Mouse (Mus musculus) embryonic facial prominence, embryonic 11.5 days (tissue): ENCODE results near the gene Svs6. TPM values are rescaled to one million over a fixed set of nuclear protein-coding genes. Genes with fewer than 3 reads are reported as not detected.
A peak's percentile ranks its signal among the peaks of the same experiment; 100 is the strongest.
"Not testable (repeated sequence)": the region's sequence is repeated elsewhere in the genome, so short reads cannot be mapped to it uniquely, and the experiment has no call there.

Experiments
- ATAC-seq: fragments of 200-750 bp; cut with Nextera tagmentation; replicated peaks from 2 replicates; pipeline ENCODE4 v1.8.0; 2017; ENCODE audit warnings: low read depth; ENCODE audit not compliant: insufficient number of reproducible peaks, low FRiP score, low TSS enrichment
- DNase-seq: peaks from one replicate; pipeline ENCODE4 v3.0.0-alpha.2; 2015; ENCODE audit warnings: low spot score
- H3K27ac ChIP-seq: fragments of 300-500 bp; sonication (generic); replicated peaks from 2 replicates; pipeline ENCODE4 v1.5.1; 2014; ENCODE audit warnings: mild to moderate bottlenecking, low read depth, low read length, control low read depth
- H3K27me3 ChIP-seq: fragments of 300-500 bp; sonication (generic); 2 replicates; pipeline ENCODE4 v1.6.1; 2014; ENCODE audit warnings: mild to moderate bottlenecking, low read length, moderate library complexity, mixed read lengths; ENCODE audit not compliant: control insufficient read depth, insufficient read depth
- H3K36me3 ChIP-seq: fragments of 300-500 bp; sonication (generic); replicated peaks from 2 replicates; pipeline ENCODE4 v1.6.1; 2014; ENCODE audit warnings: low read depth, mild to moderate bottlenecking, low read length, moderate library complexity, mixed read lengths; ENCODE audit not compliant: control insufficient read depth, insufficient read depth
- H3K4me1 ChIP-seq: fragments of 300-500 bp; sonication (generic); 2 replicates; pipeline ENCODE4 v1.6.1; 2014; ENCODE audit warnings: low read length, mixed read lengths; ENCODE audit not compliant: control insufficient read depth, insufficient read depth
- H3K4me2 ChIP-seq: fragments of 300-500 bp; sonication (generic); 2 replicates; pipeline ENCODE4 v1.6.1; 2014; ENCODE audit warnings: low read depth, mild to moderate bottlenecking, control low read depth, low read length, moderate library complexity
- H3K4me3 ChIP-seq: fragments of 300-500 bp; sonication (generic); 2 replicates; pipeline ENCODE4 v1.5.1; 2014; ENCODE audit warnings: low read depth, low read length, control low read depth
- H3K9ac ChIP-seq: fragments of 300-500 bp; sonication (generic); replicated peaks from 2 replicates; pipeline ENCODE4 v1.6.1; 2014; ENCODE audit warnings: mild to moderate bottlenecking, control low read depth, low read length
- H3K9me3 ChIP-seq: fragments of 300-500 bp; sonication (generic); replicated peaks from 2 replicates; pipeline ENCODE4 v1.6.1; 2016; ENCODE audit warnings: mild to moderate bottlenecking, low read length, inconsistent platforms, mixed read lengths; ENCODE audit not compliant: control insufficient read depth
- WGBS: fragments of 180-500 bp; shearing (Covaris S2); extraction: QIAGEN DNeasy Blood & Tissue Kit; methylation state at CpG from one replicate; pipeline ENCODE4 v1.1.7; 2014; 5-methylcytosine and 5-hydroxymethylcytosine counted together
- polyA plus RNA-seq: library from polyadenylated mRNA; unstranded; fragments of >200 nt; fragmentation: Nextera tagmentation; extraction: Ambion mirVana; gene quantifications from 2 replicates; pipeline ENCODE4 v1.2.1, GENCODE M21; 2014

The Svs6 gene
- polyA plus RNA-seq, 1 experiment from 2014 or later = not detected

DNA sequence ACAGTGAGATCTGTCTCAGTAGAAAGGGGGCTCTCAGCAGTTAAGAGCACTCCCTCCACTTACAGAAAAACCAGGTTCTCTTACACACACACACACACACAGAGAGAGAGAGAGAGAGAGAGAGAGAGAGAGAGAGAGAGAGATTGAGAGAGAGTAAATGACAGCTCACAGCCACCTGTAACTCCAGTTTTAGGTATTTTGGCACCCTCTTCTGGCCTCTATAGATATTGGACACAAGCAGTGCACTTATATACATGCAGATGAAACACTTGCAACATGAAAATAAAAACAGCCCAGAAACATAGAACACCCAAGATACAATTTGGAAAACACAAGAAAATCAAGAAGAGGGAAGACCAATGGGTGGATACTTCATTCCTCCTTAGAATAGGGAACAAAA, 31.1 kb downstream of the Svs6 start:
- ATAC-seq, H3K4me3 ChIP-seq, H3K9ac ChIP-seq, H3K9me3 ChIP-seq, H3K4me2 ChIP-seq, H3K27ac ChIP-seq, H3K27me3 ChIP-seq, H3K36me3 ChIP-seq, H3K4me1 ChIP-seq: not testable (repeated sequence)
- peak; percentile 12 for DNase-seq

DNA sequence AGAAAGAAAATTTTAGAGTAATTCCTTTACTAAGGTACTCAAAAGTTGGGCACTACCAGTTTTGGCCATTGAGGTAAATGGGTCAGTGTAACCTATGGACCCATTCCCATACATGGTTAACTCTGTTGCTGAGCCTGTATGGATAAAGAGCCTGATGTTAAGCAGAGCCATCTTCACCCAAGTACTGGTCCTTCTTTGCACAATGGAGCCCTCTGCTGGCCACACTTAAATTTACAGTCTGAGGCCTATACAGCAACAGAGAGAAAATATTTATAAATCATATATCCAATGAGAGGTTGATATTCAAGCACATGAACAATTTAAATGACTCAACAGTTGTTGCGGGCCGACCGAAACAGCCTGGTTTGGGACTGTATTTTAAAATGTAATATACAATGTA, 32.4 kb downstream of the Svs6 start:
- H3K27ac ChIP-seq = no peak overlapping the region
- H3K4me2 ChIP-seq = no peak overlapping the region
- peak; percentile 56 for DNase-seq
- no peaks in the 10 kb centered on the region for H3K36me3 ChIP-seq
- H3K4me1 ChIP-seq = no peaks in the 10 kb centered on the region
- H3K9ac ChIP-seq = no peak overlapping the region
- H3K9me3 ChIP-seq = no peaks in the 10 kb centered on the region
- H3K4me3 ChIP-seq = no peak overlapping the region
- ATAC-seq = no peak
- no peaks in the 10 kb centered on the region for H3K27me3 ChIP-seq
- WGBS = 92% methylated on average over 3 of the region's 3 CpGs

DNA sequence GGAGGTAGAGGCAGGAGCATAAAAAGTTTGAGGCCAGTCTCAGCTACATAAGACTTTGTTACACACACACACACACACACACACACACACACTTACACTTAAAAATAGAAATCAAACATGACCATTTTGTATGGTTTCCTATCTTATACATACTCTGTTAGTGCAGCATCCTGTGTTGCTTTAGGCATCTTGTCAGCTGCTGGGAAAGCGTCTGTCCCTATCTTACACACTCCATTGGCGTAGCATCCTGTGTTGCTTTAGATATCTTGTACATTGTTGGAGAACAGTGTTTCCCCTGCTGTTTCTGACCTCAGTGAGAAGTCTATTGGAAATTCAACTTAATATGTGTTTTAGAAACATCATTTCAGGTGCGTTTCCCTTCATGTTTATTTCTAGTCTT, 36.1 kb downstream of the Svs6 start:
- Histone ChIP-seq H3K27ac (no peak overlapping the region), H3K9me3 (no peaks in the 10 kb centered on the region), H3K4me1 (no peaks in the 10 kb centered on the region), H3K4me3 (no peak overlapping the region), H3K9ac (no peak overlapping the region), H3K36me3 (no peaks in the 10 kb centered on the region), H3K27me3 (no peaks in the 10 kb centered on the region), H3K4me2 (no peak overlapping the region)
- DNase-seq = no peak
- no peak for ATAC-seq
- 86% methylated on average over 3 of the region's 3 CpGs for WGBS

DNA sequence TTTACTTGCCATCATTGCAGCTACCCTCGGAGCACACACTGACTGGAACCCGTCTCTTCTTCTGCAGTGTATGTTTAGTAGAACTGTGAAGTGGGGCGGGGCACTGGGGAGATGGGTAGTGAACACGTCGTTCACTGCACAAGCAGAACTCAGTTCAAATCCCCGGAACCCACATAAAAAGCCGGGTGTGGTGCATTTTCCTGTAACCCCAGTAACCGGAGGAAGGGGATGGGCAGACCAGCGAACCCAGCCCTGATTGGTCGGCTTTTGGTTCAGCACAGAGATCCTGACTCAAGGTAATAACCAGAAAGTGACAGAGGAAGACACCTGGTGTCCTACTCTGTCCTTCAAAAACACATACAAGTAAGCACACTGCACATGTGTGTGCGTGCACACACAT, 36.8 kb downstream of the Svs6 start:
- H3K4me1 ChIP-seq = no peaks in the 10 kb centered on the region
- no peaks in the 10 kb centered on the region for H3K36me3 ChIP-seq
- H3K27ac ChIP-seq = no peak overlapping the region
- H3K9me3 ChIP-seq = no peaks in the 10 kb centered on the region
- H3K4me2 ChIP-seq = no peak overlapping the region
- WGBS = 89% methylated on average over 11 of the region's 11 CpGs
- H3K27me3 ChIP-seq = no peaks in the 10 kb centered on the region
- no peak overlapping the region for H3K9ac ChIP-seq
- ATAC-seq (no peak), DNase-seq (no peak)
- H3K4me3 ChIP-seq = no peak overlapping the region

DNA sequence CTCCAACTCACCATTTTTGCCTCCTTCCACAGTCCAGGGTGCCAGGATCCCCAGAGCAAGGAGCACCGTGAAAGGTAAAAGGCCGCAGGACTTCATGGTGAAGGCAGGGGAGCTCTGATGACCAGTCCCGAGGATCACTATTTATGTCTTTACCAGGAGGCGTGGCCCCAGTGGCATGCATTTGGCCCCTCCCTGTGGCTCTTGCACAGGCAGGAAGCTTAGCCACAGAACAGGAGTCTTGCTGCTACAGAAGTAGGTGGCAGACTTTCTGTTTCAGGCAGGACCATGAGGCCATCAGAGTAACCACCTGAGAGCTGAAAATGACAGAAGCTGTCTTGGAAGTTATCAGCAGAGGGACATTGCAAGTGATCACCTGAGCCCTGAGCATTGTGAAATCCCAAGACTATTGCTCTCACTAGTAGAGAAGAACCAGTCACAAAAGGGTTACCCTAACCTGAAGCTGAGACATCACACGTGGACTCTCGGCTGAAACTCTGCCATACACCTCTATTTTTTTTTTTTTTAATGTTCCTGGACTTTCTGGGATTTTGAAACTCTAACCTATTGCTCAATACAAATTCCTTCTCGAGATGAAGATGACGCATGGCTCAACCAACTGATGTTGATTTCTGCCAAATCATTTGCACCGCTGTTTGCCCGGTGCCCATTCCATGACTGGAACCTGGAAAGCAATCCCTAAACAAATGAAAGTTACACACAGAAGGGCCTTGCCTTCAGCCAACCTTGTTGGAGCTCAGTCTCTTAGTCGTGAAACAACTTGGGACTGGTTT, 39.8 kb downstream of the Svs6 start:
- Histone ChIP-seq H3K9me3 (no peaks in the 10 kb centered on the region), H3K27me3 (no peaks in the 10 kb centered on the region), H3K9ac (no peak overlapping the region), H3K4me1 (no peaks in the 10 kb centered on the region), H3K36me3 (no peaks in the 10 kb centered on the region), H3K4me2 (no peak overlapping the region), H3K4me3 (no peak overlapping the region), H3K27ac (no peak overlapping the region)
- WGBS = 77% methylated on average over 11 of the region's 11 CpGs
- ATAC-seq (no peak), DNase-seq (no peak)

DNA sequence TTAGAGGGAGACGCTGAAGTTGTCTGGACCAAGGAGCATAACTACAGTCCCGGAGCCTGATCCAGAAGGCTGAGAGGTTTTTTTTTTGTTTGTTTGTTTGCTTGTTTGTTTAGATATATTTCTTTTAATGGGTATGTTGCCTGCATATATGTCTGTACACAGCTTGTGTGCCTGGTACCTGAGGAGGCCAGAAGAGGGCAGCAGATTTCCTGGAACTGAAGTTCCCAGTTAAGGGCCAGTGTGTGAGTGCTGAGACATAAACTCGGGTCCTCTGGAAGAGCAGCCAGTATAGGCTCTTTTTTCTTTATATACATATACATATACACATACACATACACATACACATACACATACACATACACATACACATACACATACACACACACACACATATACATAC, 41.8 kb downstream of the Svs6 start:
- Histone ChIP-seq H3K36me3 (no peaks in the 10 kb centered on the region), H3K9me3 (no peaks in the 10 kb centered on the region), H3K4me3 (no peak overlapping the region), H3K27ac (no peak overlapping the region), H3K9ac (no peak overlapping the region), H3K4me2 (no peak overlapping the region), H3K4me1 (no peaks in the 10 kb centered on the region), H3K27me3 (no peaks in the 10 kb centered on the region)
- no peak for ATAC-seq
- no peak for DNase-seq
- 84% methylated on average over 3 of the region's 3 CpGs for WGBS

DNA sequence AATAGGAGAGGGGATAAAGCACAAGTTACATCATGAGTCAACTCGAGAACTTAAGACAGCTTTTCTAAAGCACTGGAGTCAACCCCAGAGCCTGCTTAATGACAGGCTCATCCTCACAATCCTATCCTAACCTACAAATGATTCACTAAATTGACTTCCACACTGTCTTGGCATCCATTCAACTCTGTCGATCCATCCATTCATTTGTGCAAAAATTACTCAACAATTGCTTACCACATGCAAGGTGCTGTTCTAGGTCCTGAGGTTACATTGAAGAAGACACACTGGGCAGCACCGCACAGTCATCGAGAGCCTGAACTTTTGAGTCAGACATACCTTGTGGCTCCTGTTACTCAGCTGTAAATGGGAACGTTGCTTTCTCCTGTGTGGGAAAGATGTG, 42.5 kb downstream of the Svs6 start:
- Histone ChIP-seq H3K9ac (no peak overlapping the region), H3K27ac (no peak overlapping the region), H3K4me1 (no peaks in the 10 kb centered on the region), H3K4me3 (no peak overlapping the region), H3K27me3 (no peaks in the 10 kb centered on the region), H3K4me2 (no peak overlapping the region), H3K36me3 (no peaks in the 10 kb centered on the region), H3K9me3 (no peaks in the 10 kb centered on the region)
- ATAC-seq (no peak), DNase-seq (no peak)
- WGBS = 85% methylated on average over 5 of the region's 5 CpGs

DNA sequence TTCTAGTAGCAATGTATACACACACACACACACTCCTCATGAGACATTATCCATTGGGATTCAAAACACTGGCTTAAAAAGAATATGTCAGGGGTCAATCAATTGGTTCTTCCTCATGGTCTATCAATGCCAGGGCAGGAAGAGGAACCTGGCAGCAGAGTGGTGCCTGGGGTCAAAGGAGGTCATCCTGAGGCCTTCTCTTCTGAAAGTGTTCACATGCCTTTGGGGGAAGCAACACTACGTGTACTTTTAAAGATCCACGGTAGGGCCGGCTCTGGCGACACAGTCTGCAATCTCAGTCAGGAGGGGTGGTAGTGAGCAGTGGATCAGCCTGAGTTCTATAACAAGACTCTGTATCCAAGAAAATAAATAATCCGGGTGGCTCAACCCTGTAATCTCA, 43.1 kb downstream of the Svs6 start:
- Histone ChIP-seq H3K4me1 (no peaks in the 10 kb centered on the region), H3K4me2 (no peak overlapping the region), H3K4me3 (no peak overlapping the region), H3K36me3 (no peaks in the 10 kb centered on the region), H3K9ac (no peak overlapping the region), H3K27me3 (no peaks in the 10 kb centered on the region), H3K9me3 (no peaks in the 10 kb centered on the region), H3K27ac (no peak overlapping the region)
- 61% methylated on average over 5 of the region's 5 CpGs for WGBS
- ATAC-seq (no peak), DNase-seq (no peak)
